24 mouse cellular contexts compared by ENCODE assay signal in genomic region chr11:50718862-50719261, GRCm38 (mm10).
A peak's percentile ranks its signal among the peaks of the same experiment; 100 is the strongest.
DNase-seq lines count a peak whose midpoint lies in the region; ATAC-seq lines count a peak whose summit lies in the region.
"Had no signal": no experiment of that assay in that cellular context is flagged by ENCODE, and none has a peak within 500 bp of the region (broad histone marks: within the 10 kb centered on the region; RNA-seq: fewer than 3 reads in every experiment).

No protein-coding gene starts in this region.

- peaks cover 56% of the 10 kb centered on the region for H3K4me1 ChIP-seq in hindbrain, embryonic 10.5 days (replicated peaks)
- peaks cover 6% of the 10 kb centered on the region for H3K4me1 ChIP-seq in hindbrain, embryonic 16.5 days (ENCODE audit: control insufficient read depth, insufficient read depth, low read depth, low read length)
- H3K4me1 ChIP-seq in embryonic facial prominence, embryonic 11.5 days (ENCODE audit: control insufficient read depth, insufficient read depth, low read length), result peaks cover 9% of the 10 kb centered on the region
- H3K4me1 ChIP-seq in limb, embryonic 12.5 days (replicated peaks), result peaks cover 48% of the 10 kb centered on the region
- H3K4me1 ChIP-seq in intestine, embryonic 15.5 days (replicated peaks), result peaks cover 5% of the 10 kb centered on the region; the same call in 1 of the 2 replicates

- peak overlapping the region; percentile 36; the same call in 1 of the 2 replicates for H3K27ac ChIP-seq in hindbrain, embryonic 10.5 days
- no peak overlapping the region for H3K27ac ChIP-seq in hindbrain, embryonic 16.5 days (ENCODE audit: low read depth, low read length)
- H3K27ac ChIP-seq in embryonic facial prominence, embryonic 11.5 days (replicated peaks; ENCODE audit: low read depth, low read length), result no peak overlapping the region
- no peak overlapping the region for H3K27ac ChIP-seq in limb, embryonic 12.5 days
- H3K27ac ChIP-seq in intestine, embryonic 15.5 days, result no peak overlapping the region
- H3K27ac ChIP-seq: heart, embryonic 10.5 days; hindbrain, postnatal 0 days; macrophage; neural tube, embryonic 13.5 days had no signal

- H3K4me2 ChIP-seq in hindbrain, embryonic 16.5 days (ENCODE audit: low read length), result no peak overlapping the region
- H3K4me2 ChIP-seq in embryonic facial prominence, embryonic 11.5 days (ENCODE audit: low read depth, low read length), result no peak overlapping the region; the same call in 1 of the 2 replicates
- H3K4me2 ChIP-seq in limb, embryonic 12.5 days, result 0 out of 2 replicates have a peak overlapping the region, but pooled peaks have one; percentile 6
- H3K4me2 ChIP-seq in intestine, embryonic 15.5 days (replicated peaks), result no peak overlapping the region
- H3K4me2 ChIP-seq: liver, embryonic 11.5 days; neural tube, embryonic 13.5 days had no signal

- 42% methylated on average over 6 of the region's 6 CpGs for WGBS in hindbrain, embryonic 10.5 days
- WGBS in hindbrain, embryonic 16.5 days, result 52% methylated on average over 6 of the region's 6 CpGs
- WGBS in embryonic facial prominence, embryonic 11.5 days, result 10% methylated on average over 6 of the region's 6 CpGs
- WGBS in limb, embryonic 12.5 days, result 12% methylated on average over 6 of the region's 6 CpGs
- 51% methylated on average over 6 of the region's 6 CpGs for WGBS in intestine, embryonic 15.5 days

- H3K4me3 ChIP-seq in hindbrain, embryonic 10.5 days, result no peak overlapping the region
- no peak overlapping the region for H3K4me3 ChIP-seq in hindbrain, embryonic 16.5 days (ENCODE audit: low read length)
- no peak overlapping the region for H3K4me3 ChIP-seq in embryonic facial prominence, embryonic 11.5 days (ENCODE audit: low read depth, low read length)
- no peak overlapping the region for H3K4me3 ChIP-seq in limb, embryonic 12.5 days (replicated peaks)
- H3K4me3 ChIP-seq in intestine, embryonic 15.5 days (replicated peaks), result no peak overlapping the region
- H3K4me3 ChIP-seq: erythroblast, embryonic 14.5 days; heart, embryonic 10.5 days; myocyte; neural tube, embryonic 13.5 days had no signal

- no peaks in the 10 kb centered on the region for H3K9me3 ChIP-seq in hindbrain, embryonic 10.5 days
- H3K9me3 ChIP-seq in hindbrain, embryonic 16.5 days (ENCODE audit: control insufficient read depth, low read length), result no peaks in the 10 kb centered on the region
- H3K9me3 ChIP-seq in embryonic facial prominence, embryonic 11.5 days (replicated peaks; ENCODE audit: control insufficient read depth, low read length), result no peaks in the 10 kb centered on the region
- H3K9me3 ChIP-seq in limb, embryonic 12.5 days, result 0 out of 2 replicates have a peak, but pooled peaks cover 4% of the 10 kb centered on the region
- no peaks in the 10 kb centered on the region for H3K9me3 ChIP-seq in intestine, embryonic 15.5 days
- H3K9me3 ChIP-seq: heart, embryonic 10.5 days; neural tube, embryonic 13.5 days had no signal

- H3K9ac ChIP-seq in hindbrain, embryonic 16.5 days (ENCODE audit: low read depth, low read length), result no peak overlapping the region
- no peak overlapping the region for H3K9ac ChIP-seq in embryonic facial prominence, embryonic 11.5 days (replicated peaks; ENCODE audit: low read length)
- no peak overlapping the region for H3K9ac ChIP-seq in limb, embryonic 12.5 days (replicated peaks)
- H3K9ac ChIP-seq in intestine, embryonic 15.5 days, result no peak overlapping the region
- H3K9ac ChIP-seq: liver, postnatal 0 days; neural tube, embryonic 13.5 days had no signal

- H3K36me3 ChIP-seq in hindbrain, embryonic 10.5 days, result no peaks in the 10 kb centered on the region
- H3K36me3 ChIP-seq in hindbrain, embryonic 16.5 days (ENCODE audit: control insufficient read depth, insufficient read depth, low read length), result no peaks in the 10 kb centered on the region
- no peaks in the 10 kb centered on the region for H3K36me3 ChIP-seq in embryonic facial prominence, embryonic 11.5 days (replicated peaks; ENCODE audit: control insufficient read depth, insufficient read depth, low read depth, low read length)
- no peaks in the 10 kb centered on the region for H3K36me3 ChIP-seq in limb, embryonic 12.5 days
- no peaks in the 10 kb centered on the region for H3K36me3 ChIP-seq in intestine, embryonic 15.5 days
- H3K36me3 ChIP-seq: heart, embryonic 10.5 days; neural tube, embryonic 13.5 days had no signal

- H3K27me3 ChIP-seq in hindbrain, embryonic 10.5 days (ENCODE audit: insufficient read depth, poor library complexity, severe bottlenecking), result 0 out of 2 replicates have a peak, but pooled peaks cover 3% of the 10 kb centered on the region
- H3K27me3 ChIP-seq in hindbrain, embryonic 16.5 days (replicated peaks; ENCODE audit: control insufficient read depth, insufficient read depth, low read length), result no peaks in the 10 kb centered on the region
- H3K27me3 ChIP-seq in embryonic facial prominence, embryonic 11.5 days (ENCODE audit: control insufficient read depth, insufficient read depth, low read length), result no peaks in the 10 kb centered on the region
- peaks cover 11% of the 10 kb centered on the region; the same call in 1 of the 2 replicates for H3K27me3 ChIP-seq in limb, embryonic 12.5 days
- no peaks in the 10 kb centered on the region for H3K27me3 ChIP-seq in intestine, embryonic 15.5 days (replicated peaks)
- H3K27me3 ChIP-seq: neural tube, embryonic 13.5 days had no signal

- peak; percentile 20 for DNase-seq in hindbrain, embryonic 10.5 days (ENCODE audit: low spot score)
- DNase-seq in embryo, embryonic 11 days, result peak; percentile 45
- DNase-seq in embryonic facial prominence, embryonic 11.5 days (ENCODE audit: low spot score), result peak; percentile 71
- no peak for DNase-seq in layer of hippocampus, adult 9-11 months
- no peak for DNase-seq in right cerebral cortex, postnatal 25 days
- DNase-seq: adrenal gland, adult 2 months; cerebellum, adult 11-12 months; liver, postnatal 0 days; spleen, adult 18-20 months; thymus, postnatal 14 days had no signal

- ATAC-seq in hindbrain, embryonic 16.5 days, result no peak
- ATAC-seq in embryonic facial prominence, embryonic 11.5 days (replicated peaks; ENCODE audit: insufficient number of reproducible peaks, low FRiP score, low TSS enrichment, low read depth), result no peak
- ATAC-seq in limb, embryonic 12.5 days (ENCODE audit: insufficient number of reproducible peaks, insufficient read depth, low FRiP score, low TSS enrichment, low read depth), result no peak
- ATAC-seq in intestine, embryonic 15.5 days, result no peak
- ATAC-seq: forebrain, embryonic 14.5 days; hindbrain, postnatal 0 days; intestine, postnatal 0 days; liver, postnatal 0 days; lung, postnatal 0 days; midbrain, embryonic 16.5 days had no signal

Comparison
In these comparisons a context has a peak if more than half of its experiments do, and no peak if none do; other contexts are left out.
1. DNase-seq: peak in hindbrain, embryonic 10.5 days (single experiment), embryo, embryonic 11 days (single experiment) and embryonic facial prominence, embryonic 11.5 days (single experiment); none in layer of hippocampus, adult 9-11 months (single experiment) and right cerebral cortex, postnatal 25 days (single experiment).